Mouse (Mus musculus) heart, postnatal 0 days (tissue): Measurements from ENCODE around the gene Lpar6.

ENCODE experiments used
- CTCF ChIP-seq: IDR thresholded peaks from 2 replicates; pipeline ENCODE4 v1.5.1; 2016; ENCODE audit warnings: antibody characterized with exemption, control low read depth, low read depth
- EP300 ChIP-seq: IDR thresholded peaks from 2 replicates; pipeline ENCODE4 v1.6.1; 2016; ENCODE audit warnings: antibody characterized with exemption, low read depth

DNA sequence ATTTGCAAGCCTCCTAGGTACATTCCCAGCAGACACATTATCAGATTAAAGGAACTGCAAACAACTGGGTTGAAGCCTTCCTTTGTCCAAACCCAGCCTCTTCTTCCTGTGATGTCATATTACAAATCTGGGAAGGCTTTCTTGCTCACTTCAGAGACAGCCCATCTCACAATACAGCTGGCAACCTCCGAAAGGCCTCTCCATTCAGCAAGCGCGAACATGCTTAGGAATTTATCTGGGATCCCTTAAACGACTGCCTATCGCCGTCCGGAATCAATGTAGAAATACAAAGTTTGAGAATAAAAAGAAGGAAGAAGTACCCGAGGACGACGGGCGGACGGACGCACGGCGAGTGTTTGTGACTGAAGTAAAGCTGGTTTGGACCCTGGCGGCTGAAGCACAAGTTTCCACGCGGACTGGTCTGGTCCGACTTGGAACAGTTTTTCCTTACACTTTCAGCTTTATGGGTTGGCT is at the start of gene Lpar6:
- TF ChIP-seq CTCF (no peak), EP300 (no peak)
